Mouse (Mus musculus) G1E (cell line): ENCODE results near the gene Jmjd1c.

Experiments used
- CTCF ChIP-seq: IDR thresholded peaks from 2 replicates; pipeline ENCODE4 v1.5.1; 2012; ENCODE audit warnings: low read depth, low read length, inconsistent platforms, mixed read lengths
- GATA1 ChIP-seq: IDR thresholded peaks from 2 replicates; pipeline ENCODE4 v1.6.1; 2012; ENCODE audit warnings: borderline replicate concordance, low read length, inconsistent platforms, mixed read lengths
- POLR2AphosphoS5 ChIP-seq: IDR thresholded peaks from 2 replicates; pipeline ENCODE4 v1.6.1; 2012; ENCODE audit warnings: low read depth, low read length, inconsistent platforms; ENCODE audit not compliant: insufficient replicate concordance
- TAL1 ChIP-seq: conservative IDR thresholded peaks from 2 replicates; pipeline ENCODE4 v1.6.1; 2012; ENCODE audit warnings: low read depth, low read length, inconsistent platforms, mixed read lengths

DNA sequence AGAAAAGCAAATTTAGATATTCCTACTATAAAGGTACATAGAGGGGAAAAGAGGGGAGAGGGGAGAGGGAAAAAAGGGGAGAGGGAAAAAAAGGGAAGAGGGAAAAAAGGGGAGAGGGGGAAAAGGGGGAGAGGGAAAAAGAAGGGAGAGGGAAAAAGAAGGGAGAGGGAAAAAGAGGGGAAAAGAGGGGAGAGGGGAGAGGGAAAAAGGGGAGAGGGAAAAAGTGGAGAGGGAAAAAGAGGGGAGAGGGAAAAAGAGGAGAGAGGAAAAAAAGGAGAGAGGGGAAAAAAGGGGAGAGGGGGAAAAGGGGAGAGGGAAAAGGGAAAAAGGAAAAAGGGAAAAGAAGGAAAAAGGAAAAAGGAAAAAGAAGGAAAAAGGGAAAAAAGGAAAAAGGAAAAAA is 180.0 kb downstream of the Jmjd1c start:
- no peak for TF ChIP-seq CTCF
- no peak for TF ChIP-seq GATA1
- no peak for TF ChIP-seq TAL1
- no peak for TF ChIP-seq POLR2AphosphoS5
